Mouse (Mus musculus) thymus, adult 2 months (tissue): ENCODE data around the gene Phf7.

ENCODE experiments used
- CTCF ChIP-seq: fragments of 200-500 bp; IDR thresholded peaks from 2 replicates; pipeline ENCODE4 v1.5.1; 2012; ENCODE audit warnings: mild to moderate bottlenecking, control low read depth, low read length, moderate library complexity, borderline replicate concordance; ENCODE audit not compliant: control insufficient read depth, poor library complexity, insufficient read depth; ENCODE audit errors: extremely low read depth
- POLR2A ChIP-seq: fragments of 200-500 bp; IDR thresholded peaks from 2 replicates; pipeline ENCODE4 v1.6.1; 2012; ENCODE audit warnings: mild to moderate bottlenecking, low read length, control low read depth, moderate library complexity; ENCODE audit not compliant: control insufficient read depth, poor library complexity, insufficient read depth; ENCODE audit errors: extremely low read depth

DNA sequence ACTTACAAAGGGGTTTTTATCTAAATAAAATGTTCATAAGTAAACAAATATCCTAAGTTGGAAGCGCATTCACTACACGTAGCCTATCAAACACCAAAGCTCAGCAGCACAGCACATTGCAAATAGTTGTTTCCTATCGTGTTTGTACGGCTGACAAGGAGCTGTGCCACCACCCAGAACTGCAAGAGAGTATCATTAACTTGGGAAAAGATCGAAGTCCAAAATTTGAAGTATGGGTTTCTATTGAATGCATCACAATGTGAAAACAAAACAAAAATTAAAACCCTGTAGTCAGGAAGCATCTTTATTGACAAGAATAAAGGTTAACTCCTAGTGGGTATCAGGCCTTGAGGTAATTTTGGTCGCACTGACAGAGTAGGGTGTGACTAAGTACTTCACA is 2.7 kb downstream of the Phf7 start:
- TF ChIP-seq CTCF (no peak), POLR2A (no peak)
